Mouse (Mus musculus): ENCODE data around the gene Ints6. TPM values are rescaled to one million over a fixed set of nuclear protein-coding genes. Genes with fewer than 3 reads are reported as not detected.

The Ints6 gene
- 28.2 and 31.7 TPM in 2 replicates for polyA plus RNA-seq (2012; rRNA removed)

- TF ChIP-seq CTCF (IDR thresholded peaks at IDR 0.05; ENCODE audit: control insufficient read depth, insufficient read depth, insufficient replicate concordance, low read depth, low read length), result no peak
- peak; percentile 100 for TF ChIP-seq POLR2A (IDR thresholded peaks at IDR 0.05; ENCODE audit: control insufficient read depth, low read depth, low read length)
- Histone ChIP-seq H3K27ac (ENCODE audit: control insufficient read depth, insufficient read depth, low read depth, low read length) (peak within 1 kb of the TSS; percentile 100), H3K4me3 (ENCODE audit: control insufficient read depth, low read depth, low read length) (peak within 1 kb of the TSS; percentile 100), H3K4me1 (ENCODE audit: control insufficient read depth, insufficient read depth, low read length) (no peaks in the 10 kb centered on the region; the same call in 1 of the 2 replicates), H3K36me3 (ENCODE audit: control insufficient read depth, insufficient read depth, low read length) (peaks cover 3% of the 10 kb centered on the region; the same call in 1 of the 2 replicates), H3K27me3 (ENCODE audit: control insufficient read depth, insufficient read depth, low read length) (no peaks in the 10 kb centered on the region)
Observed at GRCm38 (mm10) chr14:62761036-62761881, at the start of gene Ints6. Ints6 (minus strand) TSS chr14:62761169.

- H3K4me1 ChIP-seq (ENCODE audit: control insufficient read depth, insufficient read depth, low read length), result no peaks in the 10 kb centered on the region
- no peak overlapping the region for H3K4me3 ChIP-seq (ENCODE audit: control insufficient read depth, low read depth, low read length)
- H3K27ac ChIP-seq (ENCODE audit: control insufficient read depth, insufficient read depth, low read depth, low read length), result no peak overlapping the region
- H3K36me3 ChIP-seq (ENCODE audit: control insufficient read depth, insufficient read depth, low read length), result no peaks in the 10 kb centered on the region
- no peaks in the 10 kb centered on the region for H3K27me3 ChIP-seq (ENCODE audit: control insufficient read depth, insufficient read depth, low read length)
- TF ChIP-seq CTCF (IDR thresholded peaks at IDR 0.05; ENCODE audit: control insufficient read depth, insufficient read depth, insufficient replicate concordance, low read depth, low read length) (no peak), POLR2A (IDR thresholded peaks at IDR 0.05; ENCODE audit: control insufficient read depth, low read depth, low read length) (no peak)
Observed at GRCm38 (mm10) chr14:62808661-62809523, 47.9 kb upstream of the Ints6 start.

- no peak overlapping the region for H3K27ac ChIP-seq (ENCODE audit: control insufficient read depth, insufficient read depth, low read depth, low read length)
- no peaks in the 10 kb centered on the region for H3K27me3 ChIP-seq (ENCODE audit: control insufficient read depth, insufficient read depth, low read length)
- no peaks in the 10 kb centered on the region for H3K36me3 ChIP-seq (ENCODE audit: control insufficient read depth, insufficient read depth, low read length)
- no peak overlapping the region for H3K4me3 ChIP-seq (ENCODE audit: control insufficient read depth, low read depth, low read length)
- TF ChIP-seq CTCF (IDR thresholded peaks at IDR 0.05; ENCODE audit: control insufficient read depth, insufficient read depth, insufficient replicate concordance, low read depth, low read length), result no peak
- TF ChIP-seq POLR2A (IDR thresholded peaks at IDR 0.05; ENCODE audit: control insufficient read depth, low read depth, low read length), result no peak
- no peaks in the 10 kb centered on the region for H3K4me1 ChIP-seq (ENCODE audit: control insufficient read depth, insufficient read depth, low read length)
Observed at GRCm38 (mm10) chr14:62806921-62807320, 46.0 kb upstream of the Ints6 start.

- Histone ChIP-seq H3K4me1 (ENCODE audit: control insufficient read depth, insufficient read depth, low read length) (peaks cover 2% of the 10 kb centered on the region), H3K36me3 (ENCODE audit: control insufficient read depth, insufficient read depth, low read length) (no peaks in the 10 kb centered on the region), H3K27ac (ENCODE audit: control insufficient read depth, insufficient read depth, low read depth, low read length) (no peak overlapping the region), H3K4me3 (ENCODE audit: control insufficient read depth, low read depth, low read length) (no peak overlapping the region), H3K27me3 (ENCODE audit: control insufficient read depth, insufficient read depth, low read length) (no peaks in the 10 kb centered on the region)
- TF ChIP-seq POLR2A (IDR thresholded peaks at IDR 0.05; ENCODE audit: control insufficient read depth, low read depth, low read length) (no peak), CTCF (IDR thresholded peaks at IDR 0.05; ENCODE audit: control insufficient read depth, insufficient read depth, insufficient replicate concordance, low read depth, low read length) (no peak)
Observed at GRCm38 (mm10) chr14:62803204-62803603, 42.2 kb upstream of the Ints6 start.

- TF ChIP-seq CTCF (IDR thresholded peaks at IDR 0.05; ENCODE audit: control insufficient read depth, insufficient read depth, insufficient replicate concordance, low read depth, low read length) (no peak), POLR2A (IDR thresholded peaks at IDR 0.05; ENCODE audit: control insufficient read depth, low read depth, low read length) (no peak)
- Histone ChIP-seq H3K27me3 (ENCODE audit: control insufficient read depth, insufficient read depth, low read length) (no peaks in the 10 kb centered on the region), H3K4me3 (ENCODE audit: control insufficient read depth, low read depth, low read length) (no peak overlapping the region), H3K27ac (ENCODE audit: control insufficient read depth, insufficient read depth, low read depth, low read length) (no peak overlapping the region), H3K36me3 (ENCODE audit: control insufficient read depth, insufficient read depth, low read length) (no peaks in the 10 kb centered on the region), H3K4me1 (ENCODE audit: control insufficient read depth, insufficient read depth, low read length) (peaks cover 5% of the 10 kb centered on the region)
Observed at GRCm38 (mm10) chr14:62800791-62801190, 39.8 kb upstream of the Ints6 start.

GRCm38 (mm10) chr14:62798608-62799101 lies 37.7 kb upstream of the Ints6 start:
- Histone ChIP-seq H3K36me3 (ENCODE audit: control insufficient read depth, insufficient read depth, low read length) (no peaks in the 10 kb centered on the region), H3K27me3 (ENCODE audit: control insufficient read depth, insufficient read depth, low read length) (no peaks in the 10 kb centered on the region), H3K4me1 (ENCODE audit: control insufficient read depth, insufficient read depth, low read length) (peaks cover 5% of the 10 kb centered on the region), H3K4me3 (ENCODE audit: control insufficient read depth, low read depth, low read length) (no peak overlapping the region), H3K27ac (ENCODE audit: control insufficient read depth, insufficient read depth, low read depth, low read length) (no peak overlapping the region)
- TF ChIP-seq POLR2A (IDR thresholded peaks at IDR 0.05; ENCODE audit: control insufficient read depth, low read depth, low read length) (no peak), CTCF (IDR thresholded peaks at IDR 0.05; ENCODE audit: control insufficient read depth, insufficient read depth, insufficient replicate concordance, low read depth, low read length) (no peak)

GRCm38 (mm10) chr14:62795719-62796118 lies 34.8 kb upstream of the Ints6 start:
- H3K4me3 ChIP-seq (ENCODE audit: control insufficient read depth, low read depth, low read length), result no peak overlapping the region
- TF ChIP-seq CTCF (IDR thresholded peaks at IDR 0.05; ENCODE audit: control insufficient read depth, insufficient read depth, insufficient replicate concordance, low read depth, low read length), result no peak
- no peak for TF ChIP-seq POLR2A (IDR thresholded peaks at IDR 0.05; ENCODE audit: control insufficient read depth, low read depth, low read length)
- H3K27ac ChIP-seq (ENCODE audit: control insufficient read depth, insufficient read depth, low read depth, low read length), result no peak overlapping the region
- no peaks in the 10 kb centered on the region for H3K36me3 ChIP-seq (ENCODE audit: control insufficient read depth, insufficient read depth, low read length)
- H3K27me3 ChIP-seq (ENCODE audit: control insufficient read depth, insufficient read depth, low read length), result no peaks in the 10 kb centered on the region
- H3K4me1 ChIP-seq (ENCODE audit: control insufficient read depth, insufficient read depth, low read length), result peaks cover 5% of the 10 kb centered on the region

Data from testis, adult 2 months (tissue).